Mouse (Mus musculus): Measurements from ENCODE around the gene Lypd6.

Gene Lypd6

DNA sequence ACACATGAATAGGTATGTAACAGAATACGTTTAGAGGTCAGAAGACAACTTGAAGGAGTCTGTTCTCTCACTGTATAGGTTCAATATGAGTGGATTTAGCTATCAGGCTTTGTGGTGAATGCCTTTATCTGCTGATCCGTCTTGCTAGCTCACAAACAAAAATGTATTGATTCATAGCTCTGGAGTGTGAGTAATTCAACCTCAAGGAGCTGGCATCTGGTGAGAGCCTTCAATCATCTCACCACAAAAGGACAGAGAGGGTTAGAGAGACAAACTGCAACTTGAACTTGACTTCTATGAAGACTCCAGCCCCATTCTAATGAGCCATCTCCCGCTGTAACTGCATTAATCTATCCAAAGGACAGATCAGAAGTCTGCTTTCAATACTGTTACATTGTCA, 40.6 kb downstream of the Lypd6 start:
- DNase-seq (ENCODE audit: extremely low read depth, low read depth, low spot score), result no peak

DNA sequence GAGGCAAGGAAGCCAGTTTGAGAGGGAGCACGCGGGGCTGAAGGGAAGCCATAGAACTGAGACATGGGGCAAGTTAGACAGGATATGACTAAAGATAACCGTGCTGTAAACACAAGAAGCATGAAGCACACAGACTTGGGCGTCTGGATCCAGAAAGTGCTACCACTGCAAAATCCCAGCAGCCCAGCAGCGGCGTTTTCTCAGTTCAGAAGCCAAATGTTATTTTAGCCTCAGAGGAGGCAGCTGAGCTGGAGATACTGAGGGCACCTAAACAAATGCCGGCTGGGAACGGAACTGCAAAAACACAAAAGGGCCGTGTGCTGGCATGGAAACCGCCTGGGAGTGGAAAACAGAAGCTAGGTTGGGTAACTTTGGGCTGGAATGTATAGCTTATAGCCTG, 43.9 kb downstream of the Lypd6 start:
- DNase-seq (ENCODE audit: extremely low read depth, low read depth, low spot score), result no peak

DNA sequence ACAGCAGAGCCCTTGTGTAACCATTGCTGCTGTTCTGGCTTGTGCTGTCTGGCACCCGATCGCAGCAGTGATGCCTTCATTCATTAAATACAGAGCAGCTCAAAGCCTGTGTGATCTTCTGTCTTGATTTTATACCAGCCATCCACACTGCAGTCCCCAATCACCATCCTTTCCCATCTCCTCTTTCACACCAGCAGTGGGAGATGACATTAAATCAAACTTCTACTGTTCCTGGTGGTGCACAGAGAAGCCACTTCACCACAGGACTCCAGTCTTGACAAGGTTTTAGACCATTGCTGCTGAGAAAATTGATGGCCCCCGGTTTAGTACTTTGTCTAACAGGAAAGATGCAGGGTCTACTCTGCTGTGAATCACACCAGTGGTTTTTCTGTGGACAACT, 44.9 kb downstream of the Lypd6 start:
- DNase-seq (ENCODE audit: extremely low read depth, low read depth, low spot score), result no peak

- DNase-seq (ENCODE audit: extremely low read depth, low read depth, low spot score), result no peak
Measured at GRCm38 (mm10) chr2:50111609-50112008, 45.4 kb downstream of the Lypd6 start.

- DNase-seq (ENCODE audit: extremely low read depth, low read depth, low spot score), result no peak
Measured at GRCm38 (mm10) chr2:50112427-50112826, 46.2 kb downstream of the Lypd6 start.

DNA sequence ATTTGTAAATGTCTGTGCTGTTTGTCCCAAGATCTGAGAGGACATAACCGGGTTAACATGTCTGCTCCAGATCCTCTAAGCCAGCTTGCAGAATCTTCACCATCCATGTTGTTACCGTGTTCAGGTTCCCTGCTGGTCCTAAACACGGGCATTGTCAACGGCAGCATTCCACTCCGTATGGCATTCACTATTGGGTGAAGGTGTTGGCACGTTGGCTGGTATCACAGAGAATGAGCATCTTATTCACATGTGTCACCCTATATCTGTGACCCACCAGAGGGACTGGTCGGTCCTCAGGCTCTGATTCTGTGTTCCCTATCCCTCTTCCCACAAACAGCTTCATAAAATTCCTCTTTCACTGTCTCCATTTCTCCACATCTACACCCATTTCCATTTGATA, 52.9 kb downstream of the Lypd6 start:
- no peak for DNase-seq (ENCODE audit: extremely low read depth, low read depth, low spot score)

- DNase-seq (ENCODE audit: extremely low read depth, low read depth, low spot score), result no peak
Measured at GRCm38 (mm10) chr2:50120839-50121238, 54.6 kb downstream of the Lypd6 start.

- DNase-seq (ENCODE audit: extremely low read depth, low read depth, low spot score), result no peak
Measured at GRCm38 (mm10) chr2:50123376-50123775, 57.1 kb downstream of the Lypd6 start.

- no peak for DNase-seq (ENCODE audit: extremely low read depth, low read depth, low spot score)
Measured at GRCm38 (mm10) chr2:50127513-50128175, 61.4 kb downstream of the Lypd6 start.

DNA sequence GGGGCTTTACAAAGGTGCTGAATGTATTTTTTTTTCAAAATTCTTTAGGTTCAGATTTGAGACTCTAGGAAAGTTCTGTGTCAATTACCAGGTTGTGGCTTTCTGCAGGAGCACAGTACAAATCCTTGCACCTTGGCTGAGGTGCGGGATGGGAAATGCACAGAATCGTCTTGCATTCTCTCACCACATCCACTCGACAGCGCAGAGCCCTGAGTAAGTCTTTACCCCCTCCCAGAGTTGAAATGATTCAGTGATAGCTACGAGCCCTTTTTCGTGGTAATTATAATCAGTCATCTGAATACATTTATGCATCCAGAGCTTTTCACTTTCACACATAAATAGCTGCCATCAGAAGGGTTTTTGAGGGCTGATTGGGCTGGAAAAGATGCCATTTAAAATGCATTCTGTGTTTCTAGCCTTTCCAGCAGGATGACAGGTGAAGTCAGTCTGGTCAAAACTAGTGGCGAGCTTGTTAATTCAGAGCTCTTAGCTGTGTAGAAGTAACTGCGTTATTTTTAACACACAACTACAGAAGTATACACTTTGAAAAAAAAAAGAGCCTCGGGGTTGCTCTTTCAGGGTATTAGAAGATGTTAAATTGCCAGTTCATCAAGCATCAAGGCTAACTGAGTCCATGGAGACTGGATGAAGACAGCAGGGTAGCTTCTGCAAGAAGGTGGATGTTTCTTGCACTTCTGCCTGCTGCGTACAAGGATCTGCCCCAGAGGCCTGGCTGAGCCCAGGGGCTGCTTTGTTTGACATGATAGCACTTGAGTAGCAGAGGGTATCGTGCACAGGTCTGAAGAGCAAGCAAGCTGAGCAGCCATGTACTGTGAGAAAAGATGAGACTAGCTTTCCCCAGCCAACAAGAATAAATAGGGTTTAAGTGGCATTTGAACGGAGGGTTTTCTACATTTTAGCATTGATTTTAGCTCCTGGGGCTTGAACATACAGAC, 62.4 kb downstream of the Lypd6 start:
- DNase-seq (ENCODE audit: extremely low read depth, low read depth, low spot score), result no peak

DNA sequence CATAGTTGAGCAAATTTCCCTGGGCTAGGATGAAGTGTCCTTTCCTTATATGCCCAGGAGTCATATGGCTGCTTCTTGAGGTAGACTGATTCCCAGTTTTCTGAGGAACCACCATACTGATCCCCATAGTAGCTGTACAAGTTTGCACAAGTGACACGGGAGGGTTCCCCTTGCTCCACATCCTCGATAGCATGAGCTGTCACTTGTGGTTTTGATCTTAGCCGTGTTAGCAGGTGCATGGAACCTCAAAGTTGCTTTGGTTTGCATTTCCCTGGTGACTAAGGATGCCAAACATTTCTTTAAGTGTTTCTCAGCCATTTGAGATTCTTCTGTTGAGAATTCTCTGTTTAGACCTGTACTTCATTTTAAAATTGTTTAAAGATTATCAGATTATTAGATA, 64.4 kb downstream of the Lypd6 start:
- no peak for DNase-seq (ENCODE audit: extremely low read depth, low read depth, low spot score)

DNA sequence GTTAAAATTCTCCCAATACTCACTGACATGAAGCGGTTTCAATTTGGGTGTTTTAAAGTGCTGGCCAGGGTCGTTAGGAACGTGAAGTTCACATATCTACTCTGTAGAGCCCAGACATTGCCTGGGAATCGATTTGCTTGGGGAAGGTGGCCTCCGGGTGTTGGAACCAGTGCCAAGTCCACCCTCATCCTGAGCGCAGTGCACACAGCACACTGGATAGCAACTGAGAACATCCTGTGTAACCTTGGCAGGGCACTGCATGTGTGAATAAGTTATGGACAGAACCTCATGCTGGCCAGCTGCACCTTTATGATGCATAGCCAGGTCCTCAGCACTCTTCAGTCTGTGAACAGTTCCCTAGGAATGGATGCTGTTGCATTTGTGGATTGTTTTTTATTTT, 77.4 kb downstream of the Lypd6 start:
- no peak for DNase-seq (ENCODE audit: extremely low read depth, low read depth, low spot score)

GRCm38 (mm10) chr2:50147308-50147707, 81.1 kb downstream of the Lypd6 start:
- DNase-seq (ENCODE audit: extremely low read depth, low read depth, low spot score), result no peak

DNA sequence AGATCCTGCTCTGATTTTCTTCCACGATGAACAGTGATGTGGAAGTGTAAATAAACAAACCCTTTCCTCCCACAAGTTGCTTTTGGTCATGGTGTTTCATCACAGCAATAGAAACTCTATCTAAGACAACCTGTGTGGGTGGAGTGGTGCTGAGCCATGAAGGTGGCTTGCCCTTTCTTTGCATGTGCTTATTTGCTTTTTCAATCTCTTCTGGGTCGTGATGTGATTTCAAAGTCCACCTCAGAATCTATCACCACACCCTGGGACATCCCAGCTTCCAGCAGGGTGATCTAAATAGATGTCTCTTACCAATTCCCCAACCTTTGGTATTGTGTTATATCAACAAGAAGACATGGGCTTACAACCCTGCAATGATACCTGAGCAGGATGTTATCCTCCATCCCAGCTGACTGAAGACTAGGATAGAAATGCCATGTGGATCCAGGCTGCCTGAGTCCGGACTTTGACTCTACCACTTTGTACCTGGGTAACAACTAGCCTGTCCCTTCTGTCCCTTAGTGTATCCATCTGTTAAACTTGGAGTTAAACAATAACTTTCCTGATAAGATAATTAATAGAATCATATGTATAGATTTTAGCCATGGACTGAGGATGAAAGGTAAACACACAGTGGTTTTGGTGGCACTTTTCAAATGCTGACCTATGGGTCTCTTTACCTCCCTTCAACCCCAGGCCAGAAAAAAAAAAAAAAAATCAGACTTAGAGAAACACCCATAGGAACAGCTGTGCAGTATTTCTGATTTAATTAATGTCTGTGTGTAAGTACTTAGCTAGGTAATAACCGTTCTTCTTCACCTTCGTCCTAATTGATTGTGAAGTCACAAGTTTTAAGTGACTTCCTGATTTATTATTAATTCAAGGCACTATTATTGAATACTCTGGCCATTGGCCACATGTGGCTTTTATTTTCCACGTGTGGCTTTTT, 83.3 kb downstream of the Lypd6 start:
- no peak for DNase-seq (ENCODE audit: extremely low read depth, low read depth, low spot score)

DNA sequence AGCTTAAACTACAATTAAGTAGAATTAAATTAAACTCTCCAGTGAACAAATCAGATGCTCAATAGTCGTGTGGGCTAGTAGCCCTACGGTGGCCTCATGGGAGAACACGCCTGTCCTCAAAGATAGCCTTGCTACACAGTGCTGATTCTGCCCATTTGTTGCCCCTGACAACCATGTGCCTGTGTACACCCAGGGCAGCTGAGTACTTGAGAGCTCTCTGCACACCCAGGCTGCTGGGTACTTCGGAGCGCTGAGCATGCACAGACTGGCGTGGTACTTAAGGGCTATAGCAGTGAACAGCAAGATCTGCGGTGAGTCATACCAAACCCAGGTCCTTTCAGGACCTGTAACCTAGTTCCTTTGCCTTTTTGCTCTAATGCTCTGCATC, 84.0 kb downstream of the Lypd6 start:
- DNase-seq (ENCODE audit: extremely low read depth, low read depth, low spot score), result no peak

GRCm38 (mm10) chr2:50150816-50151215, 84.6 kb downstream of the Lypd6 start:
- DNase-seq (ENCODE audit: extremely low read depth, low read depth, low spot score), result no peak

GRCm38 (mm10) chr2:50151401-50151800, 85.2 kb downstream of the Lypd6 start:
- no peak for DNase-seq (ENCODE audit: extremely low read depth, low read depth, low spot score)

- no peak for DNase-seq (ENCODE audit: extremely low read depth, low read depth, low spot score)
Measured at GRCm38 (mm10) chr2:50151879-50152278, 85.7 kb downstream of the Lypd6 start.

GRCm38 (mm10) chr2:50156009-50156408, 89.8 kb downstream of the Lypd6 start:
- no peak for DNase-seq (ENCODE audit: extremely low read depth, low read depth, low spot score)

- no peak for DNase-seq (ENCODE audit: extremely low read depth, low read depth, low spot score)
Measured at GRCm38 (mm10) chr2:50160069-50160468, 93.8 kb downstream of the Lypd6 start.

DNA sequence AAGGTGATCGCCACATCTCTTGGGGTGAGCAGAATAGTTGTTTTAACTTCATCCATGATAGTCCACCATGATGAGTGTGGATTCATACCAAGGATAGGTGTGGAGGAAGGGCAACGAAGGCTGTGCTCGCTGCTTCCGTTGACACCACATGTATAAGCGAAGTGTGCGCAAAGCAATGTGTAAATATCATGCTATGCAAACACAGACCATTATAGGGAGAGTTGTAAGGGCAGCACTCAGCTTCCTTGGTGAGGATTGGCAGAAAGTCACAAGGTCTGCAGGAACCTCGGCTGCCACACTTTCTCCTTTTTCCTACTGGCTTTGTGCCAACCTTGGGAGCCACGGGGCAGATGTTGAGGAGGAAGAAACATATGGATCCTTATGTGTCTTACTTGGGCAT, 97.4 kb downstream of the Lypd6 start:
- no peak for DNase-seq (ENCODE audit: extremely low read depth, low read depth, low spot score)
